In the genomic region with DNA sequence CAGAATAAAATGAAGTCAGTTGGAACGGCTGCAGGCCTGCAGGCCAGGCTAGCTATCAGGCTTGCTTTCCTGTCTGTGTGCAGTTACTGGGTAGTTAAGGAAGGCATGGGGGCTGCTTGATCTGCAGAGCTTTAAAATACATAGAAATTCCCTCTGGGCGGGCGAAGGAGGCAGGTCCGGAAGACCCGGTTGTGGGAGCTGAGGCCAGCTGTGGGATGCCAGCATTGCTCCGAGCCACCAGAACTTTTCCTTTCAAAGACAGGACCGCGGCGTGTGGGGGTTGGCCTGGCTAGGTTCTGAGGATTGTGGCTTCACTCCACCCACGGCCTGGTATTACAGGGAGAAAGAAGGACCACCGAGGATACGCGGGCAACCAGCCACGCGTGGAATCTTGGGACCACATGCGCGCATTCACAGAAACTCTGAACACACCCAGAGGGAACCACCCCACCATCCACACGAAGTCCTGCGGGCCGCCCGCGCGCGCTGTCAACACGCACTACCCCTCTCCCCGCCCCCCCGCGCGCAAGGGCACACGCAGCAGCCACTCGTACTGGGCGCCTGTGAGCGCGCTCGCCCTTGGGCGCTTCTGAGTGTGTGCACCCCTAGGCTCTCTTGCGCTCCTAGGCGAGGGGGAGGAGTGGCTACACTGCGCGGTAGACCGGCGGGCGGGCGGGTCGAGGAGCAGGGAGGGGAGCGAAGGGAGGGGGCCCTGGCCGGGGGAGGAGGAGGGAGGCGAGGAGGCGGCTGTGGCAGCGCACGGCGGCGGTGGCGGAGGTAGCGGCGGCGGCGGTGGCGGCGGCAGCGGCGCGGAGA, we compare ENCODE assay signal across 8 mouse cellular contexts. TPM values are rescaled to one million over a fixed set of nuclear protein-coding genes. Genes with fewer than 3 reads are reported as not detected.
DNase-seq lines count a peak whose midpoint lies in the region; ATAC-seq and TF ChIP-seq lines count a peak whose summit lies in the region.

TSS of gene Pde1b (plus strand) at position 600 of the 816 bp plus-strand sequence.

- H3K36me3 ChIP-seq in intestine, postnatal 0 days (ENCODE audit: control insufficient read depth, insufficient read depth): no peaks in the 10 kb centered on the region

- peak; percentile 83 to 85 for DNase-seq in cerebellum, postnatal 10 days
- peak; percentile 66 for DNase-seq in gastrocnemius, postnatal 25 days
- peak; percentile 74 for DNase-seq in left cerebral cortex, postnatal 4 days
- DNase-seq in mesoderm, embryonic 11.5 days (ENCODE audit: low read depth, low spot score): peak; percentile 59
- peak; percentile 55 to 59 for DNase-seq in right cerebral cortex, postnatal 36 days (ENCODE audit: low spot score in 2 of 2)
- no peak for DNase-seq in MN1 (ENCODE audit: low spot score)

- no peaks in the 10 kb centered on the region for H3K4me1 ChIP-seq in intestine, postnatal 0 days (replicated peaks; ENCODE audit: control insufficient read depth, insufficient read depth, low read length)

- 4% methylated on average over 56 of the region's 63 CpGs for WGBS in intestine, postnatal 0 days

- H3K4me3 ChIP-seq in intestine, postnatal 0 days (ENCODE audit: low read depth, low read length): peak within 1 kb of the TSS; percentile 54

- peaks cover 29% of the 10 kb centered on the region for H3K27me3 ChIP-seq in intestine, postnatal 0 days (replicated peaks; ENCODE audit: control insufficient read depth, insufficient read depth, low read length)

- H3K9me3 ChIP-seq in intestine, postnatal 0 days (ENCODE audit: control insufficient read depth): no peaks in the 10 kb centered on the region

- peak within 1 kb of the TSS; percentile 46 for H3K9ac ChIP-seq in intestine, postnatal 0 days (ENCODE audit: low read depth, low read length)

- TF ChIP-seq CTCF in intestine, postnatal 0 days (IDR thresholded peaks at IDR 0.05; ENCODE audit: low read depth): 0 out of 2 replicates have a peak, but pooled peaks have one; percentile 19

- H3K27ac ChIP-seq in intestine, postnatal 0 days (ENCODE audit: low read depth, low read length): no peak within 1 kb of the TSS

- intact Hi-C loops in left cerebral cortex, postnatal 4 days (cut with DNase I): no loop called here

- peak; percentile 68 for ATAC-seq in activated CD4-positive, CD25-positive, alpha-beta regulatory T cell, adult 4 months
- peak; percentile 84 for ATAC-seq in intestine, postnatal 0 days

- H3K4me2 ChIP-seq in intestine, postnatal 0 days (replicated peaks; ENCODE audit: low read depth): peak within 1 kb of the TSS; percentile 94

RNA-seq across cellular contexts. Expression of gene Pde1b, which starts in this region (rescaled TPM):
- polyA plus RNA-seq in activated CD4-positive, CD25-positive, alpha-beta regulatory T cell, adult 4 months (2017; shearing (Covaris generic)): 1 to 10 TPM; 2.5 to 4.2 TPM
- total RNA-seq in gastrocnemius, postnatal 25 days (2021): under 1 TPM; 0.54 to 0.64 TPM
- 4.0 and 4.5 TPM in 2 replicates for polyA plus RNA-seq in intestine, postnatal 0 days (2015; fragmentation: Nextera tagmentation; extraction: Ambion mirVana)
- 10 to 100 TPM; 52.8 to 58.1 TPM for total RNA-seq in left cerebral cortex, postnatal 4 days (2021)

Comparison
In these comparisons a context has a peak if more than half of its experiments do, and no peak if none do; other contexts are left out.
1. RNA of gene Pde1b (total RNA-seq): 52.8 to 58.1 TPM in left cerebral cortex, postnatal 4 days; 0.54 to 0.64 TPM in gastrocnemius, postnatal 25 days; every median in the first group is over 10 times any median in the second.
2. Peak in DNase-seq in gastrocnemius, postnatal 25 days; RNA of the gene not detected or under 1 TPM.